Mouse (Mus musculus): ENCODE data around the gene Dctn1. TPM values are rescaled to one million over a fixed set of nuclear protein-coding genes. Genes with fewer than 3 reads are reported as not detected.
"Not testable (repeated sequence)": the region's sequence is repeated elsewhere in the genome, so short reads cannot be mapped to it uniquely, and the experiment has no call there.

The Dctn1 gene
- polyA plus RNA-seq, 1 experiment from 2014 or later: 135 TPM

- Histone ChIP-seq H3K9ac (replicated peaks; ENCODE audit: low read length) (0 out of 2 replicates have a peak overlapping the region, but pooled peaks have one; percentile 9), H3K27ac (replicated peaks; ENCODE audit: low read depth, low read length) (no peak overlapping the region), H3K36me3 (ENCODE audit: control insufficient read depth, insufficient read depth, low read length) (peaks cover 14% of the 10 kb centered on the region), H3K9me3 (ENCODE audit: control insufficient read depth, low read length) (no peaks in the 10 kb centered on the region), H3K4me3 (replicated peaks; ENCODE audit: low read depth, low read length) (no peak overlapping the region), H3K4me2 (ENCODE audit: low read length) (no peak overlapping the region), H3K27me3 (ENCODE audit: control insufficient read depth, insufficient read depth, low read length) (no peaks in the 10 kb centered on the region), H3K4me1 (ENCODE audit: control insufficient read depth, insufficient read depth, low read length) (peaks cover 15% of the 10 kb centered on the region)
- ATAC-seq (ENCODE audit: low FRiP score, low TSS enrichment) (no peak), DNase-seq (no peak)
- 79% methylated on average over 5 of the region's 5 CpGs for WGBS
These were observed 12.2 kb upstream of the Dctn1 start for GRCm38 (mm10) chr6:83153485-83153884.

- peaks cover 14% of the 10 kb centered on the region for H3K36me3 ChIP-seq (ENCODE audit: control insufficient read depth, insufficient read depth, low read length)
- peak overlapping the region; percentile 55 for H3K4me3 ChIP-seq (replicated peaks; ENCODE audit: low read depth, low read length)
- no peak; the same call in 1 of the 2 replicates for ATAC-seq (ENCODE audit: low FRiP score, low TSS enrichment)
- peaks cover 15% of the 10 kb centered on the region for H3K4me1 ChIP-seq (ENCODE audit: control insufficient read depth, insufficient read depth, low read length)
- 7% methylated on average over 23 of the region's 23 CpGs for WGBS
- H3K27me3 ChIP-seq (ENCODE audit: control insufficient read depth, insufficient read depth, low read length): peaks cover 8% of the 10 kb centered on the region
- no peaks in the 10 kb centered on the region for H3K9me3 ChIP-seq (ENCODE audit: control insufficient read depth, low read length)
- H3K9ac ChIP-seq (replicated peaks; ENCODE audit: low read length): peak overlapping the region; percentile 64
- H3K27ac ChIP-seq (replicated peaks; ENCODE audit: low read depth, low read length): peak overlapping the region; percentile 13; the same call in 1 of the 2 replicates
- DNase-seq: no peak
- peak overlapping the region; percentile 81 for H3K4me2 ChIP-seq (ENCODE audit: low read length)
These were observed 10.0 kb upstream of the Dctn1 start for GRCm38 (mm10) chr6:83155552-83156238.

GRCm38 (mm10) chr6:83156259-83156684, 9.4 kb upstream of the Dctn1 start, which contains the start of the genes Wdr54 and 1700003E16Rik:
Gene Wdr54 (minus strand): TSS chr6:83156397.
Gene 1700003E16Rik (plus strand): TSS chr6:83156404.
- no peaks in the 10 kb centered on the region for H3K9me3 ChIP-seq (ENCODE audit: control insufficient read depth, low read length)
- H3K4me1 ChIP-seq (ENCODE audit: control insufficient read depth, insufficient read depth, low read length): peaks cover 15% of the 10 kb centered on the region
- WGBS: under 1% methylated on average over 32 of the region's 32 CpGs
- H3K27ac ChIP-seq (replicated peaks; ENCODE audit: low read depth, low read length): peak within 1 kb of the TSS; percentile 13; the same call in 1 of the 2 replicates
- peak within 1 kb of the TSS; percentile 81 for H3K4me2 ChIP-seq (ENCODE audit: low read length)
- peak; percentile 95 for DNase-seq
- peaks cover 14% of the 10 kb centered on the region for H3K27me3 ChIP-seq (ENCODE audit: control insufficient read depth, insufficient read depth, low read length)
- peak within 1 kb of the TSS; percentile 55 for H3K4me3 ChIP-seq (replicated peaks; ENCODE audit: low read depth, low read length)
- peak; percentile 89 for ATAC-seq (ENCODE audit: low FRiP score, low TSS enrichment)
- peaks cover 14% of the 10 kb centered on the region for H3K36me3 ChIP-seq (ENCODE audit: control insufficient read depth, insufficient read depth, low read length)
- peak within 1 kb of the TSS; percentile 64 for H3K9ac ChIP-seq (replicated peaks; ENCODE audit: low read length)

GRCm38 (mm10) chr6:83159456-83159855, 6.3 kb upstream of the Dctn1 start:
- Histone ChIP-seq H3K4me1 (ENCODE audit: control insufficient read depth, insufficient read depth, low read length) (peaks cover 24% of the 10 kb centered on the region), H3K27me3 (ENCODE audit: control insufficient read depth, insufficient read depth, low read length) (peaks cover 36% of the 10 kb centered on the region)
- 24% methylated on average over 3 of the region's 3 CpGs for WGBS
- H3K27ac ChIP-seq (replicated peaks; ENCODE audit: low read depth, low read length); H3K4me2 ChIP-seq (ENCODE audit: low read length); H3K4me3 ChIP-seq (replicated peaks; ENCODE audit: low read depth, low read length); H3K36me3 ChIP-seq (ENCODE audit: control insufficient read depth, insufficient read depth, low read length); H3K9me3 ChIP-seq (ENCODE audit: control insufficient read depth, low read length); ATAC-seq (ENCODE audit: low FRiP score, low TSS enrichment); H3K9ac ChIP-seq (replicated peaks; ENCODE audit: low read length): not testable (repeated sequence)
- peak; percentile 87 for DNase-seq

- H3K4me3 ChIP-seq (replicated peaks; ENCODE audit: low read depth, low read length): peak overlapping the region; percentile 25
These were observed 4.3 kb upstream of the Dctn1 start for GRCm38 (mm10) chr6:83161442-83161841.

GRCm38 (mm10) chr6:83161921-83162641, 3.6 kb upstream of the Dctn1 start:
- peaks cover 36% of the 10 kb centered on the region for H3K27me3 ChIP-seq (ENCODE audit: control insufficient read depth, insufficient read depth, low read length)
- peak overlapping the region; percentile 37 for H3K4me2 ChIP-seq (ENCODE audit: low read length)
- WGBS: under 1% methylated on average over 49 of the region's 49 CpGs
- DNase-seq: peak; percentile 17
- H3K9me3 ChIP-seq (ENCODE audit: control insufficient read depth, low read length): no peaks in the 10 kb centered on the region
- H3K27ac ChIP-seq (replicated peaks; ENCODE audit: low read depth, low read length): no peak overlapping the region
- peaks cover 20% of the 10 kb centered on the region for H3K4me1 ChIP-seq (ENCODE audit: control insufficient read depth, insufficient read depth, low read length)
- H3K36me3 ChIP-seq (ENCODE audit: control insufficient read depth, insufficient read depth, low read length): no peaks in the 10 kb centered on the region
- peak overlapping the region; percentile 25 for H3K4me3 ChIP-seq (replicated peaks; ENCODE audit: low read depth, low read length)
- no peak for ATAC-seq (ENCODE audit: low FRiP score, low TSS enrichment)
- 0 out of 2 replicates have a peak overlapping the region, but pooled peaks have one; percentile 16 for H3K9ac ChIP-seq (replicated peaks; ENCODE audit: low read length)

More at GRCm38 (mm10) chr6:83161442-83161841, 4.3 kb upstream of the Dctn1 start:
- no peak for DNase-seq
- no peak overlapping the region for H3K9ac ChIP-seq (replicated peaks; ENCODE audit: low read length)
- ATAC-seq (ENCODE audit: low FRiP score, low TSS enrichment): no peak
- no peaks in the 10 kb centered on the region for H3K9me3 ChIP-seq (ENCODE audit: control insufficient read depth, low read length)
- H3K27ac ChIP-seq (replicated peaks; ENCODE audit: low read depth, low read length): no peak overlapping the region
- no peaks in the 10 kb centered on the region for H3K36me3 ChIP-seq (ENCODE audit: control insufficient read depth, insufficient read depth, low read length)
- H3K4me1 ChIP-seq (ENCODE audit: control insufficient read depth, insufficient read depth, low read length): peaks cover 18% of the 10 kb centered on the region
- H3K4me2 ChIP-seq (ENCODE audit: low read length): peak overlapping the region; percentile 37
- H3K27me3 ChIP-seq (ENCODE audit: control insufficient read depth, insufficient read depth, low read length): peaks cover 36% of the 10 kb centered on the region
- WGBS: 7% methylated on average over 19 of the region's 19 CpGs

- Histone ChIP-seq H3K36me3 (ENCODE audit: control insufficient read depth, insufficient read depth, low read length) (no peaks in the 10 kb centered on the region), H3K9me3 (ENCODE audit: control insufficient read depth, low read length) (no peaks in the 10 kb centered on the region), H3K4me1 (ENCODE audit: control insufficient read depth, insufficient read depth, low read length) (peaks cover 21% of the 10 kb centered on the region), H3K4me3 (replicated peaks; ENCODE audit: low read depth, low read length) (peak overlapping the region; percentile 25; the same call in 1 of the 2 replicates), H3K27ac (replicated peaks; ENCODE audit: low read depth, low read length) (no peak overlapping the region), H3K9ac (replicated peaks; ENCODE audit: low read length) (0 out of 2 replicates have a peak overlapping the region, but pooled peaks have one; percentile 16), H3K4me2 (ENCODE audit: low read length) (peak overlapping the region; percentile 37), H3K27me3 (ENCODE audit: control insufficient read depth, insufficient read depth, low read length) (peaks cover 36% of the 10 kb centered on the region)
- under 1% methylated on average over 8 of the region's 8 CpGs for WGBS
- peak; percentile 83 for DNase-seq
- no peak for ATAC-seq (ENCODE audit: low FRiP score, low TSS enrichment)
These were observed 3.0 kb upstream of the Dctn1 start for GRCm38 (mm10) chr6:83162701-83163100.

- peaks cover 34% of the 10 kb centered on the region for H3K27me3 ChIP-seq (ENCODE audit: control insufficient read depth, insufficient read depth, low read length)
- H3K4me3 ChIP-seq (replicated peaks; ENCODE audit: low read depth, low read length): peak overlapping the region; percentile 89
- peak overlapping the region; percentile 88 for H3K4me2 ChIP-seq (ENCODE audit: low read length)
- H3K9ac ChIP-seq (replicated peaks; ENCODE audit: low read length): peak overlapping the region; percentile 44
- peak overlapping the region; percentile 46 for H3K27ac ChIP-seq (replicated peaks; ENCODE audit: low read depth, low read length)
- 0 out of 2 replicates have a peak, but pooled peaks cover 3% of the 10 kb centered on the region for H3K36me3 ChIP-seq (ENCODE audit: control insufficient read depth, insufficient read depth, low read length)
- H3K4me1 ChIP-seq (ENCODE audit: control insufficient read depth, insufficient read depth, low read length): peaks cover 21% of the 10 kb centered on the region
- WGBS: 6% methylated on average over 6 of the region's 6 CpGs
- ATAC-seq (ENCODE audit: low FRiP score, low TSS enrichment) (peak; percentile 51; the same call in 1 of the 2 replicates), DNase-seq (no peak)
- H3K9me3 ChIP-seq (ENCODE audit: control insufficient read depth, low read length): no peaks in the 10 kb centered on the region
These were observed 604 bp upstream of the Dctn1 start for GRCm38 (mm10) chr6:83165026-83165606.
